Mouse (Mus musculus): Measurements from ENCODE around the gene Wdfy2. TPM values are rescaled to one million over a fixed set of nuclear protein-coding genes. Genes with fewer than 3 reads are reported as not detected.
A peak's percentile ranks its signal among the peaks of the same experiment; 100 is the strongest.
"Not testable (repeated sequence)": the region's sequence is repeated elsewhere in the genome, so short reads cannot be mapped to it uniquely, and the experiment has no call there.

Gene Wdfy2
- polyA plus RNA-seq, 1 experiment from 2014 or later, result 3.4 TPM

DNA sequence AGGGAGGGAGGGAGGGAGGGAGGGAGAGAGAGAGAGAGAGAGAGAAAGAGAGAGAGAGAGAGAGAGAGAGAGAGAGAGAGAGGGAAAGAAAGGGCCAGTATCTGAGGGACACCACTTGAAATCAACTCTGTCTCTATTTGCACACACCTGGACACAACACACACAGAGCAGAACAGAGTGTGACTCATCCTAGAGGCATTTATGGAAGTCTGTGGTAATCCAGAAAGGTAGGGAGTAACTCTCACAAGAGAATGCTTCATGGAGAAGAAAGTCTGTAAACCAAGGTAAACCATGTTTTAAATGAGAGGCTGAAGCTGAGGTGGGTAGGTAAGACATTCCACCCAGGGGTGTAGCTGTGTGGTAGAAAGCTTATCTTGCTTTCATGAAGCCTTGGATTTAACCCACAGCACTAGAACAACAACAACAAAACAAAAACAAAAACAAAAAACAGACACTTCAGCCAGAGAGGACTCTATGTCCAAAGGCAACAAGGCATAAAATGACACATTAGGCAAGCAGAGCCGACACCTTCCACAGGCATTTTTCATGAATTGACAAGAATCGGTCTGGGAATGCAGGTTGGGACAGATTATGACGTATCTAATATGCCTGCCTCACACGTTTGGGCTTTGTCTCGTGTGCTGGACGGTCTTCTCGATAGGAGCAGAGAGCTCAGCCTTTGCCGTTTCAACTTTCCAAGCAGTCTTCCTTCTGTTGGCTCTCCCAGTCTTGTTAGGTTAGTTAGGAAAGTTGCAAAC, 11.7 kb upstream of the Wdfy2 start:
- H3K4me1 ChIP-seq, result no peaks in the 10 kb centered on the region
- no peaks in the 10 kb centered on the region for H3K36me3 ChIP-seq
- no peak overlapping the region for H3K4me2 ChIP-seq
- no peak for ATAC-seq
- H3K27ac ChIP-seq, result no peak overlapping the region
- H3K9me3 ChIP-seq (replicated peaks), result no peaks in the 10 kb centered on the region
- peaks cover 9% of the 10 kb centered on the region for H3K27me3 ChIP-seq (replicated peaks)
- H3K9ac ChIP-seq, result no peak overlapping the region
- no peak overlapping the region for H3K4me3 ChIP-seq
- WGBS (ENCODE audit: insufficient replicate concordance), result 75% methylated on average over 8 of the region's 8 CpGs

DNA sequence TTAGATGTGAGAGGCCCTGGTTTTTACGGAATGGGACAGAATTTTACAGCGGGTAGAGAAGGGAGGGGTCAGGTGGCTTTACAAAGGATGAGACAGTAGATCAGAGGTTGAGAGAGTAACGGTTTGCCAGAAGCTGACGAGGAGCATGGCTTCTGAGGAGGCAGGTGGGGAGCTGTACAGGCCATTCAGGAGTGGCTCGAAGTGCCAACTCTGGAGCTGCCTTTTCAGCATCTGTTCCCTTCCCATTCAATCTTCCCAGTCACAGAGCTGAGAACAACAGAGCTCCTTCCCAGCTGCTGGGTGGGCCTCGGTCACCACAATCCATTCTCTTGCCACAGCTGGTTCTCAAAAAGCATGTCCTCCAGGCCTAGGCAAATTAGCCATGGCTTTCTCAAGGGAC, 8.2 kb upstream of the Wdfy2 start:
- no peaks in the 10 kb centered on the region for H3K9me3 ChIP-seq (replicated peaks)
- no peak overlapping the region for H3K4me3 ChIP-seq
- no peak overlapping the region for H3K9ac ChIP-seq
- no peak overlapping the region for H3K27ac ChIP-seq
- 0 out of 2 replicates have a peak, but pooled peaks cover 9% of the 10 kb centered on the region for H3K4me1 ChIP-seq
- ATAC-seq, result no peak
- no peaks in the 10 kb centered on the region for H3K36me3 ChIP-seq
- no peak overlapping the region for H3K4me2 ChIP-seq
- WGBS (ENCODE audit: insufficient replicate concordance), result 56% methylated on average over 6 of the region's 6 CpGs
- H3K27me3 ChIP-seq (replicated peaks), result peaks cover 4% of the 10 kb centered on the region

DNA sequence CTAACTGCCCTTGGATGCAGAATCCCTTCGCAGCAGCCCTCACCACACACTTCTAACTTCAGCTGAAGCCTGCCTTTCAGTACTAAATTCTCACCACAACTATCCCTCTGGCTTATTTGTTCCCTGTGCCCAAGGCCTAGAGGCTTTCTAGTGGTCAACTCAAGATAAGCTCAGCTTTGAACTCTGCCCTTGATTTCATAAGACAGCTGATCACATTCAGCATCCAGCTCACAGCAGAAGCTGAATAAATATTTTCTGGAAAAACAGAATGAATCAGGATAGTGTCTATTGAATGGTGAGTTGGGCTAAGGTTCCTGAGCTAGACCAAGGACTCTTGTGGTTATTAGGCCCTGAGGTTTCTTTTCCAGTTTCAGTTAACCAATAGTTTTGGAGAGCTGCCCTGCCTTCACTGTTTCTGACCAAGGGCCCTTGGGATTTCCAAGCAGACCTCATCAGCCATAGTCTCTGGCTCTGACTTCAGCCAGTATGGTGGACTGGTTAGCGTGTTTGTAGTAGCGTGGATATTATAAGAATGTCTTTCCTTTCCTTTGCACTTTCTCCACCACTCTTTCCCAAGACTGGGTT, 5.7 kb upstream of the Wdfy2 start:
- 73% methylated on average over 3 of the region's 3 CpGs for WGBS (ENCODE audit: insufficient replicate concordance)
- H3K4me1 ChIP-seq, result peaks cover 17% of the 10 kb centered on the region; the same call in 1 of the 2 replicates
- ATAC-seq, result no peak
- no peak overlapping the region for H3K4me2 ChIP-seq
- H3K27me3 ChIP-seq (replicated peaks), result no peaks in the 10 kb centered on the region
- no peaks in the 10 kb centered on the region for H3K9me3 ChIP-seq (replicated peaks)
- H3K36me3 ChIP-seq, result no peaks in the 10 kb centered on the region
- H3K4me3 ChIP-seq, result no peak overlapping the region
- no peak overlapping the region for H3K27ac ChIP-seq
- H3K9ac ChIP-seq, result no peak overlapping the region

DNA sequence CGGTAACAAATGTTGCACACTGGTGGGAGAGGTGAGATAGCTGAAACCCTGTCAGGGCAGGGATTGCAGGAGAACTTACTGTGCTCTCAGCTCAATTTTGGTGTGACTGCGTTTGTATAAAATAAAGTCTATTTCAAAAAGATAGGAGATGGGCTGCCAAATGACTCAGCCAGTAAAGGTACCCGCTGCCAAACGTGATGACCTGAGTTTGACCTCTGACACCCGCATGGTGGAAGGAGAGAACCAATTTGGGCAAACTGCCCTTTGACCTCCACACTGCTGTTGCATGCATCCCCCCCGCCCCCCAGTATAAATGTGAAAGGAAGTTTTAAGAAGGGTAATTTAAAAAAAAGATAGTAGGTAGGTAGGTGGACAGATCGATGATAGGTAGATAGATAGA, 4.4 kb upstream of the Wdfy2 start:
- no peak for ATAC-seq
- no peak overlapping the region for H3K27ac ChIP-seq
- no peaks in the 10 kb centered on the region for H3K36me3 ChIP-seq
- H3K4me3 ChIP-seq, result no peak overlapping the region
- peaks cover 21% of the 10 kb centered on the region for H3K4me1 ChIP-seq
- H3K4me2 ChIP-seq, result no peak overlapping the region
- H3K9me3 ChIP-seq (replicated peaks), result no peaks in the 10 kb centered on the region
- WGBS (ENCODE audit: insufficient replicate concordance), result 69% methylated on average over 7 of the region's 7 CpGs
- no peak overlapping the region for H3K9ac ChIP-seq
- H3K27me3 ChIP-seq (replicated peaks), result no peaks in the 10 kb centered on the region

DNA sequence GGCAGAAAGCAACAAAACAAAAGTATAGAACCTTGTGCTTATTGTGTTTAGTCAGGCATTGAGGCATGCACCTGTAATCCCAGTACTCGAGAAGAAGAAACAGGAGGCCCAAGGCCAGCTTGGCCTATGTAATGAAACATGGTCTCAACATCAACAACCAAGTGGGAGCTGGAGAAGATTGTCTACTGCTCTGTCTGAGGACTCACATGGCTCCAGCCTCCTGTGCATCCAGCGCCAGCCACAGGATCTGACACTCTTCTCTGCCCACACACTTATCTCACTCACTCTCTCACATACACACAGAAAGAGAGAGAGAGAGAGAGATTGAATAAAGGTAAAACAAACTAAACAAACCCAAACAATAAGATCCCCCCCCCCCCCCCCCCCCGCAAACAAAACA, 3.9 kb upstream of the Wdfy2 start:
- peaks cover 26% of the 10 kb centered on the region for H3K4me1 ChIP-seq
- no peaks in the 10 kb centered on the region for H3K27me3 ChIP-seq (replicated peaks)
- no peaks in the 10 kb centered on the region for H3K36me3 ChIP-seq
- no peak for ATAC-seq
- H3K27ac ChIP-seq, result no peak overlapping the region
- H3K9me3 ChIP-seq (replicated peaks), result no peaks in the 10 kb centered on the region
- H3K4me3 ChIP-seq, result no peak overlapping the region
- H3K9ac ChIP-seq, result no peak overlapping the region
- WGBS (ENCODE audit: insufficient replicate concordance), result 68% methylated on average over 3 of the region's 3 CpGs
- no peak overlapping the region for H3K4me2 ChIP-seq

DNA sequence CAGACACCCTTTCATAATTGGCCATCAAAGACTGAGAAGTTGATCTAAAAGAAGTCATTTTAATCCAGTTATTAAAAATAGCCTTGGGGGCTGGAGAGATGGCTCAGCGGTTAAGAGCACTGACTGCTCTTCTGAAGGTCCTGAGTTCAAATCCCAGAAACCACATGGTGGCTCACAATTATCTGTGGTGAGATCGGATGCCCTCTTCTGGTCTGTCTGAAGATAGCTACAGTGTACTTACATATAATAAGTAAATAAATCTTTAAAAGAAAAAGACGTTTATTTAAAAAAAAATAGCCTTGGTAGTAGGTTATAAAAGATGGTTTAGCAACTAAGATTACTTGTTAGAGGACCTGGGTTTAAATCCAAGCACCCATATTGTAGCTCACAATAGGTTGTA, 1.7 kb upstream of the Wdfy2 start:
- not testable (repeated sequence) for H3K9ac ChIP-seq; H3K4me2 ChIP-seq; ATAC-seq; H3K9me3 ChIP-seq (replicated peaks); H3K36me3 ChIP-seq; H3K4me3 ChIP-seq; H3K27ac ChIP-seq; H3K27me3 ChIP-seq (replicated peaks)
- peaks cover 28% of the 10 kb centered on the region for H3K4me1 ChIP-seq
- WGBS (ENCODE audit: insufficient replicate concordance), result 63% methylated on average over 3 of the region's 3 CpGs

DNA sequence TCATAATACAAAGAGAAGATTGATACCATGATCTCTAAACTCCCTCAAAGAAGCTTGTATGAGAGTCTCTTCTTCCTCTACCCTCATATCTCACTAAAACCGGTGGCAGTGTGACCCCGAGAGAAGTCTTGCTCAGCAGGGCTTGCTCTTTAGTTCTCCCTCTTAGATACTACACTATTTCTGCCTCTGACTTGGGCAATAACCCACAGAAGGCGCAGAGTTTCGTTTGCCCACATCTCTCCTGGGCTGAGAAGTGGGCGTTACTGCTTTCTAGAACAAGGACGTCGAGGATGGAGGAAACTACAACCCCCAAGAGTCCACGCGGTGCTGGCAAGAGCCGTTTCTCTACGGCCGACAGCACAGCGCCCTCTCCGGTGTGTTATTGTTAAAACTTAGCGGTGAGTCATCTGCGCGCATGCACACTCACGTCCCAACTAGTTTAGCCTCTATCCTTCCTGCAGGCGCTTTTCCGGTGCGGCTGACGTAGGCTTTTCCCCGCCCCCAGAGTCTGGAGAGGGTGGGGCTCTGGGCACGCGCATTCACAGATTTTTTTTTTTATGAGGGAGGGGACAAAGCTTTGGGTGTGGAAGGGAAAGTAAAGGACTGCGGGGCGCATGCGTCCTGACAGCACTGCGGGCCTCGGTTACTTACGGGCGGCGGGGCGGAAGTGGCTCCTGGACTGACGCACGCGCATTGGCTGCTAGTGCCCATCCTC, 395 bp upstream of the Wdfy2 start:
- peak overlapping the region; percentile 66 for H3K27ac ChIP-seq
- under 1% methylated on average over 37 of the region's 37 CpGs for WGBS (ENCODE audit: insufficient replicate concordance)
- H3K4me2 ChIP-seq, result peak overlapping the region; percentile 81
- H3K4me1 ChIP-seq, result peaks cover 24% of the 10 kb centered on the region
- no peaks in the 10 kb centered on the region for H3K27me3 ChIP-seq (replicated peaks)
- peak overlapping the region; percentile 71 for H3K9ac ChIP-seq
- ATAC-seq, result peak; percentile 95
- H3K9me3 ChIP-seq (replicated peaks), result no peaks in the 10 kb centered on the region
- peak overlapping the region; percentile 87 for H3K4me3 ChIP-seq
- no peaks in the 10 kb centered on the region for H3K36me3 ChIP-seq

DNA sequence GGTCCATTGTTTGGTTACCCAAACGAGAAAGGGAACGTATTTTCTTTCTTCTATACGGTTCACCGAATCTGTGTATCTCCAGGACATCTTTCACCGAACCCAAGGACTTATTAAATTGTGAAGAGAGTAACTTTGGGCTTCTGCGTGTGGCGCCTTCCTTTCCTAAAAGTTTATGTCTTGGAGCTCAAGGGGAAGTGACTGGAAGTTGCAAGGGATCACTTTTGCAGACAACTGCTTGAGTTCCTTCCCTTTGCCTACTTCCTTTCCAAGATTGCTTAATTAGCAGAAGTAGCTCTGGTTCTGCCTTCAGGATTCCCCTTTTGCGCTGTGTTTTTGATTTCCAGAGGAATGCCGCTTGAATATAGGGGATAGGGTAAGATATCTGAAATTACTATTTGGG, 858 bp downstream of the Wdfy2 start:
- ATAC-seq, result no peak
- no peaks in the 10 kb centered on the region for H3K36me3 ChIP-seq
- H3K4me2 ChIP-seq, result peak overlapping the region; percentile 81
- H3K27ac ChIP-seq, result peak overlapping the region; percentile 51
- H3K9me3 ChIP-seq (replicated peaks), result no peaks in the 10 kb centered on the region
- H3K27me3 ChIP-seq (replicated peaks), result no peaks in the 10 kb centered on the region
- H3K9ac ChIP-seq, result peak overlapping the region; percentile 79
- WGBS (ENCODE audit: insufficient replicate concordance), result 8% methylated on average over 9 of the region's 9 CpGs
- H3K4me1 ChIP-seq, result peaks cover 19% of the 10 kb centered on the region
- peak overlapping the region; percentile 87 for H3K4me3 ChIP-seq

DNA sequence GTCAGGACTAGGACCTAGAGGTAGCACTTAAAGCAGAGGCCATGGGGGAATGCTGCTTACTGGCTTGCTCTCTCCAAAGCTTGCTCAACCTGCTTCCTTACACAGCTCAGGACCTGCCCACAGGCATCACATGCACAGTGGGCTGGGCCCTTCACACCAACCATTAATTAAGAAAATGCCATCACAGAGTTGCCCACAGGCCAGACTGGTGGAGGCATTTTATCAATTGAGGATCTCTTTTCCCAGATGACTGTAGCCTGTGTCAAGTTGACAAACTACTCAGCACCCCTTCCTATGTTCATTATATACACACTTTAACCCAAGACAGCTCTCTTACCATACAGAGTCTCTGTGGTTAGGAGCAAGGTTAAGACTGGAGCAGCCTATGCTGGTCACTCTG, 4.2 kb downstream of the Wdfy2 start:
- no peaks in the 10 kb centered on the region for H3K36me3 ChIP-seq
- no peak for ATAC-seq
- H3K27me3 ChIP-seq (replicated peaks), result no peaks in the 10 kb centered on the region
- H3K9me3 ChIP-seq (replicated peaks), result no peaks in the 10 kb centered on the region
- no peak overlapping the region for H3K9ac ChIP-seq
- no peak overlapping the region for H3K4me2 ChIP-seq
- H3K4me3 ChIP-seq, result no peak overlapping the region
- peaks cover 24% of the 10 kb centered on the region for H3K4me1 ChIP-seq
- no peak overlapping the region for H3K27ac ChIP-seq

DNA sequence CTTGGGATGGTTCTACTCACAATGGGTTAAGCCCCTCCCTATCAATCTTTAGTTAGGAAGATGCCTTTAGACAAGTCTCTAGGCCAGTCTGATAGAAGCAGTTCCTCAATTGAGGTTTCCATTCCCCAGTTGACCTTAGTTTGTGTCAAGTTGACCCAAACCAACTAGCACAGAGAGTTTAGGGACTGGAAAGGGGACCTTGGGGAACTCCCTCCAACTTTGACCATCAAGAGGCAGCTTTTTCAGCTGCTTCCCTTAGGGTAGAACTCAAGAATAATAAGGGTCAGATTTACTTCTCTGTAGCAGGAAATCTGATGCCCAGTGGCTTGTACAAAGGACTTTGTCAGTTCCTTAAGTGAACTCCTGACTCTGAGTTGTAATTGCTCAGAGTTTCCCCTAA, 5.0 kb downstream of the Wdfy2 start:
- no peak for ATAC-seq
- Histone ChIP-seq H3K9ac (no peak overlapping the region), H3K9me3 (replicated peaks) (no peaks in the 10 kb centered on the region), H3K27me3 (replicated peaks) (no peaks in the 10 kb centered on the region), H3K4me2 (no peak overlapping the region), H3K4me1 (peaks cover 22% of the 10 kb centered on the region), H3K27ac (no peak overlapping the region), H3K36me3 (no peaks in the 10 kb centered on the region), H3K4me3 (no peak overlapping the region)

DNA sequence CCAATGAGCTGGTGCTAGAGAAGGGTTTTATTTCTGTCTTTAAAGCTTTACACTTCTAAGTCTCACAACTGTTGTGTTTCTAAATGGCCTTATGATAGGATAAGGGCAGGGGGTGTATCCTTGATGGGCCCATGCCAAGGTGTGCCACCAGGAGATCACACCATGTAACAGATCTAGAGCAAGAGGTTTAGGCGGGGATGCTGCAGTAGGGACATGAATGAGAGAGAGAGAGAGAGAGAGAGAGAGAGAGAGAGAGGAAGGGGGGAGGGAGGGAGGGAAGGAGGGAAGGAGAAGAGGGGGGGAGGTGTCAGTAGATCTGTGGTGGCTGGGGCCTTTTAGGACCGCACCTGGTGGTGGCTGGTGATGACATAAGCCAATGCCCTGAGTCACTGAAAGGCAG, 5.5 kb downstream of the Wdfy2 start:
- H3K4me1 ChIP-seq, result peaks cover 20% of the 10 kb centered on the region

DNA sequence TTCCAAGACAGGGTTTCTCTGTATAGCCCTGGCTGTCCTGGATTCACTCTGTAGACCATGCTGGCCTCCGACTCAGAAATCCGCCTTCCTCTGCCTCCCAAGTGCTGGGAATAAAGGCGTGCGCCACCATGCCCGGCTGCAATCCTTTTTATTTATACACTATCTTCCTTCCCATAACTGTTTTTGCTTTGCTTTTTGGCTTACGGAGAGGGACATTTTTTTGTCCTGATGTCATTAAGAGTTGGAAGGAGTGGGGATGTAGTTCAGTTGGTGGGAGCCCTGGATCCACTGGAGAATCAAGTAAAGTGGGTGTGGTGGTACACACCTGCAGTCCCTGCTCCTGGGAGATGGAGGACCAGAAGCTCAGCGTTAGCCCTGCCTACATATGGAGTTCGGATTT, 6.7 kb downstream of the Wdfy2 start:
- ATAC-seq, result no peak
- 80% methylated on average over 8 of the region's 8 CpGs for WGBS (ENCODE audit: insufficient replicate concordance)
- no peak overlapping the region for H3K4me2 ChIP-seq

More for the DNA sequence above, 5.5 kb downstream of the Wdfy2 start:
- Histone ChIP-seq H3K9ac (no peak overlapping the region), H3K9me3 (replicated peaks) (no peaks in the 10 kb centered on the region), H3K27ac (no peak overlapping the region), H3K4me2 (no peak overlapping the region), H3K36me3 (no peaks in the 10 kb centered on the region), H3K27me3 (replicated peaks) (no peaks in the 10 kb centered on the region), H3K4me3 (no peak overlapping the region)
- no peak for ATAC-seq
- 45% methylated on average over 2 of the region's 2 CpGs for WGBS (ENCODE audit: insufficient replicate concordance)

More for the DNA sequence above, 6.7 kb downstream of the Wdfy2 start:
- Histone ChIP-seq H3K4me3 (no peak overlapping the region), H3K9me3 (replicated peaks) (no peaks in the 10 kb centered on the region), H3K36me3 (no peaks in the 10 kb centered on the region), H3K27me3 (replicated peaks) (no peaks in the 10 kb centered on the region), H3K27ac (no peak overlapping the region), H3K9ac (no peak overlapping the region), H3K4me1 (peaks cover 13% of the 10 kb centered on the region)

All from liver, embryonic 12.5 days (tissue).